Mouse (Mus musculus) urinary bladder, adult 2 months (tissue): ENCODE results near the gene Dus3l. TPM values are rescaled to one million over a fixed set of nuclear protein-coding genes. Genes with fewer than 3 reads are reported as not detected.

Source experiments
- DNase-seq: peaks from one replicate; pipeline ENCODE4 v3.0.0; 2022; ENCODE audit warnings: low spot score
- polyA plus RNA-seq: library from polyadenylated mRNA; depleted of rRNA; stranded (reverse); fragments of >200 nt; gene quantifications from 2 replicates; pipeline ENCODE4 v1.2.3, GENCODE M21; 2012; rRNA removed

Gene Dus3l
- 50.0 and 61.3 TPM in 2 replicates for polyA plus RNA-seq

GRCm38 (mm10) chr17:56764474-56765354 is at the start of gene Dus3l:
TSS of gene Dus3l (plus strand) at chr17:56764757.
- DNase-seq = peak; percentile 95

- no peak for DNase-seq
Measured at GRCm38 (mm10) chr17:56715360-56715759, 49.2 kb upstream of the Dus3l start.

DNA sequence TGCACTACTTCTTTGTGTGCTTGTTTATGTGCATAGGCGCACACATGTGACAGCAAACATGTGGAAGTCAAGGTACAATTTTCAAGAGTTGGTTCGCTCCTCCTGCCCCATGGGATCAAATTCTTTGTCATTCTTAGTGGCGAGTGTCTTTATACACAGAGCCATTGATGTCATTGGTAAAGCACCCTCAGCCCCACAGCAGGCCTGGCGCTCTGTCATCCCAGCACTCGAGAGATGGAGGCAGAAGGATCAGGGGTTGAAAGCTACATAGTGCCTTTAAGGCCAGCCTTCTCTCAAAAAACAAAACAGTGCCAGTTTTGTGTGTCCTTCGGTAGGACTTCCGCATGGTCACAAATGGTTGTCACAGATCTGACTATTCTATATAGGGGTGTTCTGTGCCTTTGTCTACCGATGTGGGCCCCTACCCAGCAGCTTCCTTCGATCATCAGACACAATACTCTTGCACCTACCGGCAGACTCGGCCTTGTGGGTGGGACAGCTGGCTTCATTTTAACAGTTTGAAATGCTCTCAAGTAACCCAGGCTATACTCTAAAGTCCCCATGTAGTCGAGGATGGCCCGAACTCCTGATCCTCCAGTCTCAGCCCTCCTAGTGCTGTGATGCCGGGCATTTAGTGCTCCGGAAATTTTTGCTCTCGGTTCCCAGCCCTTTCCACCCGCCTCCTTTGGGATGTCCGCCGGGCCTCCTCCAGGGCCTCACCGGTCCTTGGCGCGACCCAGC is 48.5 kb upstream of the Dus3l start:
- no peak for DNase-seq

- peak; percentile 85 for DNase-seq
Measured at GRCm38 (mm10) chr17:56716655-56717362, 47.7 kb upstream of the Dus3l start.

DNA sequence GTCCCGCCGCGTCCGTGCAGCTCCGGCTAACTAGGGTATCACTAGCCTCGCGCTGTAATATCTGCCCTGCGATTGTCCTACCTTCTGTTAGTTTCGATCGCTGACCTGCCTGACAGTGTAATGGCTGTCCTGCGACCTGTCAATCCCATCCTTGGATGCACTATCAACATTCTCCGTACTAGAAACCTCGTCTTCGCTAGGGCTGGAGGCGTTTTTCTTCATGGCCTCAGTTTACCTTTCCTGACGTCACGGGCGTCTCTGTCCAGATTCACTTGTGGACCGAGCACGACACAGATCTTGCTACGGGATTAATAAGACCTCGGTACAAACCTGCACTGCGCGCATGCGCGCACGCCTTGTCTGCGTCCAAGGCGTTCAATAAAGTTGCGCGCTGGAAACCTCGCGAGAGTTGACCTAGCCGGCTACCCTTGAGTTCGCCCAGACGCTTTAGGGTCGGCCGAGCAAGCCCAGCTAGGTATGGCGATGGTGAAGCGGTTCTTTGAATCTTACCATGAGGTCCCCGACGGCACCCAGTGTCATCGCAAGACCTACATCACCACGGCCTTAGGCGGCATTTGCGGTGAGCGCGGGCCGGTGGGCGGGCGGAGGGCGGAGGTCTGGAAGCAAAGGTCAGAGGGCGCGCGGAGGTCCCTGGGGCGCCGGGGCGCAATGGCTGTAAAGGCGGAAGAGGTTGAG is 47.0 kb upstream of the Dus3l start, which contains the start of the genes Ndufa11 and Vmac:
TSS of gene Ndufa11 (plus strand) at position 405 of the 696 bp plus-strand sequence.
TSS of gene Vmac (minus strand) at position 660 of the 696 bp plus-strand sequence.
- DNase-seq = peak; percentile 86

DNA sequence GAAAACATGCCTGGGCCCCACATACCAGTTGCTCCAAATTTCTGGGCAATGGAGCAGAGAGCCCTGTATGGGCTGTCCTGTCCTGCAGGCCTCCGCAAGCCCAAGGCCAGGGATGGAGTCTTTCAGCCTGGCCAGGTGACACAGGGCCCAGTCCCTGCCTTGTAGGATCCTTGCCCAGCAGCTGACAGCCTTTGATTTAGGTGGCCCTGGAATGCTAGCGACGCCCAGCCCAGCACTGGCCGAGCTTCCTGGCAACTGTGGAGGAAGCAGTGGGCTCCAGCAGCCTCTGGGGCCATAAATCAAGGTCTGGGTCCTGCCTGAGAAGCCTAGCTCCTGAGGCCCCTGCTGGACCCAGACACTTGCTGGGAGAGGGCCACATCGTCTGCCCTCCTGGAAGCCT is 42.1 kb upstream of the Dus3l start:
- no peak for DNase-seq

- no peak for DNase-seq
Measured at GRCm38 (mm10) chr17:56723419-56724161, 41.0 kb upstream of the Dus3l start.

DNA sequence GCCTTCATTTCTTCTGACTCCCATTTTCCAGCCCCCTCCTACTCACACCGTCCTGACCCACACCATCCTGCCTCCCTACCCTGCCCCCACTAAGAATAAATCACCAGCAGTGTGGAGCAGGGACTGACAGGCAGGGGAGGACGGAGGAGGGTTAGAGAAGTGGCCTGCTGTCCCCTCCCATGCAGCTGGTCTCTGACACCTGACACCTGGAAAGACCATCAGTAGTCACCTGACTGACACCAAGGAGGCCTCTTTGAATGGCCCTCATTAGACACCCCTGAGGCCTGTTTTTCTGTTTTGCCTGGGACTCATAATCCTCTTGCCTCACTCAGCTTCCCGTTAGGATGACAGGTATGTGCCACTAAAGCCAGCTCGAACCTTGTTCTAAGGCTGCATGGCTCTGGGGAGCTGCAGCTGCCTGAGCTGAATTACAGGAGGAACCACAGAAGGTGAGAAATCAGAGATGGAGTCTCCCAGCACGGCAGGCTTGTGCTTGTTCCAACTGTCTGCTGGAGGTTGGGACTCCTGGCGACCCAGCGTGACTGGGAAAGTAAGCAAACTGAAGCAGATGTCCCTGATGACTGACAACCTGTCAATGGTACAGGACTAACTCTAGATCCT is 37.4 kb upstream of the Dus3l start:
- DNase-seq = no peak

DNA sequence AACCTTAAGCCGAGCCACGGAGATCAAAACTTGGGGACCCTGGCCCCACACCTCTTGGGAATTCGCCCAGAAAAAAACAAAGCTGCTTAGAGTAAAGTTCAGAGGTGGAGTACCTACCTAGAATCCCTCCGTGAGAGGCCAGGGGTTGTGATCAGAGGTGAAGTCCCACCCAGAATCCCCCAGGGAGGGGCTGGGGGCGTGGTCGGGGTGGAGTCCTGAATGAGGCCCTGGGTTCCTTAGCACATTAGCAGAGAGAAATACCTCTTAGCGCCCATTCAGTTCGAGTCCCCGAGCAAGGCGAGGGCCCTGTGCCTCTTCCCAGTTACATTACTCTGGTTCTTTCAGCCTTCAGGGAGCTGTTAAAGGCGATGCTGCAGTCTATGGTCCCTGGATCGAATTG is 36.9 kb upstream of the Dus3l start:
- no peak for DNase-seq

DNA sequence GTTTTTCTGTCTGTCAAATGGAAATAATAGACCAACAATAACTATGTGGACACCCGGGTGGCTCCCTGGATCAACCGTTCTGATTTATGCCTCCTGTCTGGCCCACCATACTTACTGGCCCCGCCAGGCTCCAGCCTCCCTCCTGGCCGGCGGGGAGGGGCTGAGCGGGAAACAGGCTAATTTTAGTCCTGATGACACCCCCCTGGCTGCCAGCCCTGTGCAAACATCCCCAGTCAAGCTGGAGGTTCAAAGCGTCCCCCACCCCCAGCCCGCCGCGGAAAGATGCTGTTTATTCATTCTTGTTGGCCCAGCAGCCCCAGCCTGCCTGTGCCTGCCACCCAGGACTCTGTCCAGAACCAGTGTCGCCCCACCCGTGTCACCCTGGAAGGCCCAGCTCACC is 36.4 kb upstream of the Dus3l start:
- DNase-seq = no peak

- DNase-seq = no peak
Measured at GRCm38 (mm10) chr17:56729151-56729550, 35.4 kb upstream of the Dus3l start.

DNA sequence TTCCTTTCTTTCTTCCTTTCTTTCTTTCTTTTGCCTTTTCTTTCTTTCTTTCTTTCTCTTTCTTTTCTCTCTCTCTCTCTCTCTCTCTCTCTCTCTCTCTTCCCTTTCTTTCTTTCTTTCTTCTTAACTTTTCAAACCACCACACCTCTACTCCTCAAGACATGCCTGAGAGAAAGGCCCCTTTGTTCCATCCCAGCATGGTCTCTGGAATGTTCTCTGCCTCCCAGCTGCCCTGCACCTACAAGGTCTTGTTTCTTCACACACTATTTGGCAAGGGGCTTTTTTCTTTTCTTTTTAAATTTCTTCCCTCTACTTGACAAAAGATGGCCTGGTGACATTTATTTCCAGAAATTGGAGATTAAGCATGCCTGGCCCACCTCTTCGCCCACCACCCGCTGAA is 34.9 kb upstream of the Dus3l start:
- DNase-seq = no peak

GRCm38 (mm10) chr17:56736534-56736933 is 28.0 kb upstream of the Dus3l start:
- DNase-seq = no peak

- no peak for DNase-seq
Measured at GRCm38 (mm10) chr17:56738221-56738620, 26.3 kb upstream of the Dus3l start.

GRCm38 (mm10) chr17:56740118-56740787 is 24.3 kb upstream of the Dus3l start:
- DNase-seq = no peak

DNA sequence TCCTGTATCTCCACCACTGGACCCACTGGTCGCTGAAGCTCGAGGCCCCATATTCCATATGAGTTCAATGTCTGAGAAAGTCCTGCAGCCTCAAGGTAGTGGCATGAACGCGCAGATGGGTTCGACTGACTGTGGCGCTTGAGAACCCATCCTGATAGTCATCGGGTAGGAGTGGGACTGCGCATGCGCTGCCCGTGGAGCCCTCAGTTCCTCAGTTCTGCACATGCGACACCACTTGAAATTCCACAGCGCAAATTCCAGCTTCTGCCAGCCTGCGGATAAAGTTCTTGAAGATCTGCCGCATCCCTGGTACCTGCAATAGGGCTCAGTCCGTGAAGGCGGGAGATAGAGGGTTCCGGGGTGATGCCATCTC is 23.8 kb upstream of the Dus3l start:
- DNase-seq = no peak

DNA sequence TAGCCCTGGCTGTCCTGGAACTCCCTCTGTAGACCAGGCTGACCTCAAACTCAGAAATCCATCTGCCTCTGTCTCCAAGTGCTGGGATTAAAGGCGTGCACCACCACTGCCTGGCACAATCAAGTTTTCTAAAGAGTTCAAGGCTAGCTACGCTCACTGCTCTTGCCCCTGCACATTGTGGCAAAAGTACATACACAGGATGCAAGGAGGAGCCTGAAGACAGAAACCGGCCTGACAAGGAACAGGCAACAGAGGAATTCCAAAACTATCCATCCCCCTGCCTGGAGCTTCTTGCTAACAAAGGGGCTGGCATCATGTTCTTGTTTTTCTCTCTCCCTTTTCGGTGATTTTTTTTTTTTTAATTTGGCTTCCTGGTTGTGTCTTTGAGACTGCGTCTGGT is 20.4 kb upstream of the Dus3l start:
- no peak for DNase-seq

DNA sequence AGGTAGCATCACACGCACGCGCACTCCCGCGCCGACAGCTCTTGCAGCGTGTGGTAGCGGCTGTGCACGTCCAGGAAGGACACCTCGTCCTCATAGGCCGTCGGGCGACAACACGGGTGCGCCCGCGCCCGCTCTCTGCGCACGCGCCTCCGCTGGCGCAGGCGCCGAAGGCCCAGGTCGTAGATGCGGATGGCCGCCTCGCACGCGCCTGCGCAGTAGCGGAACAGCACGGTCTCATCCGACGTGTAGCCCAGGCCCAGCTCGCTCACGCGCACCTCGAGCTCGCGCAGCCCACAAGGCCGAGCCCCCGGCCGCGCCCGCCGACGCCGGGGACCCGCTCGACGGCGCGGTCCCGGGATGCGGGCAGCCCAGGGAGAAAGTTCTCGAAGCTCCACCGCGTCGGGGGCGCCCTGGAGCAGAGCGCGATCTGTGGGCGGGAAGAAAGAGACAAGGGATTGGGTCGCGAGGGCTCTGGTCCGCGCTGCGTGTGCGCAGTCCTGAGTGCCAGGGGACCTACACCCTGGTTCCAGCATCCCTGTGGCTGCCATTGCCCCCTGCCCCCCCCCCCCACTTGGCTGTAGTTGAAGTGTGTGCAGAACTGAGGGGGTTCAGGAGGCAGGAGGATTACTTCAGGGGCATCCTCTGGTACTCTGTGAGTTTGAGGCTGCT is 13.0 kb upstream of the Dus3l start:
- no peak for DNase-seq

- DNase-seq = no peak
Measured at GRCm38 (mm10) chr17:56753452-56753851, 11.1 kb upstream of the Dus3l start.
